Mouse (Mus musculus): ENCODE results near the gene Sdc1. TPM values are rescaled to one million over a fixed set of nuclear protein-coding genes. Genes with fewer than 3 reads are reported as not detected.

Sdc1 gene
- polyA plus RNA-seq, 1 experiment from 2014 or later, result 184 TPM

- Histone ChIP-seq H3K9ac (no peak overlapping the region), H3K36me3 (no peaks in the 10 kb centered on the region), H3K4me2 (replicated peaks) (no peak overlapping the region), H3K9me3 (no peaks in the 10 kb centered on the region), H3K27me3 (no peaks in the 10 kb centered on the region), H3K4me3 (no peak overlapping the region), H3K27ac (no peak overlapping the region), H3K4me1 (peaks cover 36% of the 10 kb centered on the region; the same call in 1 of the 2 replicates)
- no peak for ATAC-seq (ENCODE audit: insufficient number of reproducible peaks, insufficient read depth, low FRiP score, low TSS enrichment)
- WGBS, result 75% methylated on average over 3 of the region's 3 CpGs
These were observed 11.4 kb downstream of the Sdc1 start for GRCm38 (mm10) chr12:8782565-8782964.

- H3K27me3 ChIP-seq, result no peaks in the 10 kb centered on the region
- WGBS, result 72% methylated on average over 9 of the region's 9 CpGs
- peaks cover 31% of the 10 kb centered on the region; the same call in 1 of the 2 replicates for H3K4me1 ChIP-seq
- H3K4me3 ChIP-seq, result no peak overlapping the region
- no peak overlapping the region for H3K4me2 ChIP-seq (replicated peaks)
- no peaks in the 10 kb centered on the region for H3K9me3 ChIP-seq
- H3K9ac ChIP-seq, result no peak overlapping the region
- H3K36me3 ChIP-seq, result peaks cover 2% of the 10 kb centered on the region; the same call in 1 of the 2 replicates
- H3K27ac ChIP-seq, result no peak overlapping the region
- no peak for ATAC-seq (ENCODE audit: insufficient number of reproducible peaks, insufficient read depth, low FRiP score, low TSS enrichment)
These were observed 13.1 kb downstream of the Sdc1 start for GRCm38 (mm10) chr12:8784189-8784588.

DNA sequence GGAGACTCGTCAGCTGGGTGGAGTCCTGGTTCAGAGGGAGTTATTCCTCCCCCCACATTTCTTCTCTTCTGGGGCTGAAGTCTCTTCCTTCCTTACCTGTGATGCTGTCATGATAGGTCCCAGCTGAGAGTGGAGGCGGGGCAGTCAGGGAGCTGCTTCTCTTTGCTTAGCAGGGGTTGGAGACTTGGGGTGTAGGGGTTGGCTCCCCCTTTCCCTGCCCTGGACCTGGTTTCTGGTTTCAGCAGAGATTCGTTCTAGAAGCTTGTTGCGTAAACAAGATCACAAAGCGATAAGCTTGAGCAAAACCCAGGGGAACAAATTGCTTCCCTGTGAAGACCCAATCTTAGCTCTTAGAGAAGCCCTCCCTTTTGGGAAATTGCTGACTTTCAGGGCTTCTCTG lies 15.4 kb downstream of the Sdc1 start:
- Histone ChIP-seq H3K9me3 (no peaks in the 10 kb centered on the region), H3K4me1 (peaks cover 17% of the 10 kb centered on the region; the same call in 1 of the 2 replicates), H3K4me2 (replicated peaks) (no peak overlapping the region), H3K9ac (no peak overlapping the region), H3K27ac (no peak overlapping the region), H3K36me3 (peaks cover 25% of the 10 kb centered on the region), H3K4me3 (no peak overlapping the region), H3K27me3 (no peaks in the 10 kb centered on the region)
- 65% methylated on average over 5 of the region's 5 CpGs for WGBS
- no peak for ATAC-seq (ENCODE audit: insufficient number of reproducible peaks, insufficient read depth, low FRiP score, low TSS enrichment)

DNA sequence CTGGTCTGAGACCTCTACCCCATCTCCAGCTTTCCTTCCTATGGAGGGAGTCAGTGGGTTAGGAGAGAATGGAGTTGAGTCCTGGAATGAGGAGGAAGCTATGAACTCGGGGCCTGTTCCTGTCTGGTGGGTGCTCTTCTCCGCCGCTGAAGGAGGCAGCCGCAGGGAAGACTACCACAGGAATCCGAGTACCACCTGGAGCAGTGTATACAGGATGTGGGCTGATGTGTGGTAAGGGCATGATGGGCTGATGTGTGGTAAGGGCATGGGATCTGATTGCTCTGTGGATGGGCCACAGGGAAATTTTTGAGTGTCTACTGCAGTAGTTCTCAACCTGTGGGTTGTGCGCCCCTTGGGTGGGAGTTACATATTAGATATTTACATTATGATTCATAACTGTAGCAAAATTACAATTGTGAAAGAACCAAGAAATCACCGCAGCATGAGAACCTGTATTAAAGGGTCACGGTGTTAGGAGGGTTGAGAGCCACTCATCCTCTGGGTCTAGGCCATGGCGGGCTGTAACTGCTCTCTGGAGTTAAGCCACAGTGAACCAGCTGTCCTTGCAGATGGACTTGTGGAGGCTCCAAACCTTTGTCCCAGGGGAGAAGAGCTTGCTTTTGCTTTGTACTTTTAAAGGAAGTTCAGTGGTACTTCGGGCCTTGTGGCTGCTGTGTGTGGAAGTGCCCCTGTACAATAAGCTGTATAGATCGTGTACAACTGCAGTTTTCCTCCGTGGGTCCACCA lies 16.0 kb downstream of the Sdc1 start:
- H3K27me3 ChIP-seq, result no peaks in the 10 kb centered on the region
- H3K27ac ChIP-seq, result no peak overlapping the region
- peaks cover 32% of the 10 kb centered on the region for H3K36me3 ChIP-seq
- H3K9ac ChIP-seq, result no peak overlapping the region
- H3K4me1 ChIP-seq, result peaks cover 10% of the 10 kb centered on the region; the same call in 1 of the 2 replicates
- ATAC-seq (ENCODE audit: insufficient number of reproducible peaks, insufficient read depth, low FRiP score, low TSS enrichment), result no peak
- H3K9me3 ChIP-seq, result no peaks in the 10 kb centered on the region
- H3K4me2 ChIP-seq (replicated peaks), result no peak overlapping the region
- WGBS, result 89% methylated on average over 12 of the region's 12 CpGs
- no peak overlapping the region for H3K4me3 ChIP-seq

- Histone ChIP-seq H3K27ac (no peak overlapping the region), H3K4me1 (0 out of 2 replicates have a peak, but pooled peaks cover 10% of the 10 kb centered on the region), H3K9ac (no peak overlapping the region), H3K9me3 (no peaks in the 10 kb centered on the region), H3K36me3 (peaks cover 45% of the 10 kb centered on the region), H3K27me3 (no peaks in the 10 kb centered on the region), H3K4me2 (replicated peaks) (no peak overlapping the region), H3K4me3 (no peak overlapping the region)
- 77% methylated on average over 3 of the region's 3 CpGs for WGBS
- ATAC-seq (ENCODE audit: insufficient number of reproducible peaks, insufficient read depth, low FRiP score, low TSS enrichment), result no peak
These were observed 17.3 kb downstream of the Sdc1 start for GRCm38 (mm10) chr12:8788469-8788868.

- Histone ChIP-seq H3K27ac (no peak overlapping the region), H3K27me3 (no peaks in the 10 kb centered on the region), H3K9ac (no peak overlapping the region), H3K4me2 (replicated peaks) (no peak overlapping the region), H3K9me3 (0 out of 2 replicates have a peak, but pooled peaks cover 3% of the 10 kb centered on the region), H3K4me3 (no peak overlapping the region), H3K4me1 (0 out of 2 replicates have a peak, but pooled peaks cover 5% of the 10 kb centered on the region), H3K36me3 (peaks cover 66% of the 10 kb centered on the region)
- no peak for ATAC-seq (ENCODE audit: insufficient number of reproducible peaks, insufficient read depth, low FRiP score, low TSS enrichment)
- WGBS, result 92% methylated on average over 12 of the region's 12 CpGs
These were observed 19.5 kb downstream of the Sdc1 start for GRCm38 (mm10) chr12:8790615-8791014.

- Histone ChIP-seq H3K4me1 (peaks cover 15% of the 10 kb centered on the region), H3K36me3 (peaks cover 66% of the 10 kb centered on the region), H3K27ac (no peak overlapping the region), H3K9ac (no peak overlapping the region), H3K9me3 (0 out of 2 replicates have a peak, but pooled peaks cover 3% of the 10 kb centered on the region), H3K27me3 (no peaks in the 10 kb centered on the region), H3K4me3 (no peak overlapping the region), H3K4me2 (replicated peaks) (no peak overlapping the region)
- WGBS, result 83% methylated on average over 2 of the region's 2 CpGs
- ATAC-seq (ENCODE audit: insufficient number of reproducible peaks, insufficient read depth, low FRiP score, low TSS enrichment), result no peak
These were observed 22.4 kb downstream of the Sdc1 start for GRCm38 (mm10) chr12:8793410-8794051.

DNA sequence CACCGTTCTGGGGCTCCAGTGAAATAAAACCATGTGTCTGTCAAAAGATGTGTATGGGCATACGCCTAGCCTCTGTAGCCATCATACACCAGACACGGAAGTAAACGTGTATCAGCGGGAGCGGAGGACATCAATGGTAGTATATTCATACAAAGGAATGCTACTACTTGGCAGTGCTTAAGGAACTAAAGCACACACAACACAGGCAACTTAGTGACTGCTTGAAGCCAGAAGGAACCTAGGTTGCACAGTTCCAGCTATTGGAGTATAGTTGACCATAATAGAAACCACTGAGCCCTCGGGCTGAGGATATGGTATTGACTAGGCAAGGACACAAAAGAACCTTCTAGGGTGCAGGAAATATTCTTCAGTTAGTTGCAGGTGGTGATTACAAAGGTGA lies 26.8 kb downstream of the Sdc1 start:
- H3K9ac ChIP-seq, result no peak overlapping the region
- no peak overlapping the region for H3K4me2 ChIP-seq (replicated peaks)
- no peak for ATAC-seq (ENCODE audit: insufficient number of reproducible peaks, insufficient read depth, low FRiP score, low TSS enrichment)
- no peak overlapping the region for H3K4me3 ChIP-seq
- peaks cover 27% of the 10 kb centered on the region for H3K36me3 ChIP-seq
- 80% methylated on average over 7 of the region's 7 CpGs for WGBS
- H3K9me3 ChIP-seq, result 0 out of 2 replicates have a peak, but pooled peaks cover 3% of the 10 kb centered on the region
- no peaks in the 10 kb centered on the region for H3K27me3 ChIP-seq
- H3K4me1 ChIP-seq, result peaks cover 22% of the 10 kb centered on the region
- H3K27ac ChIP-seq, result 0 out of 2 replicates have a peak overlapping the region, but pooled peaks have one; percentile 23

DNA sequence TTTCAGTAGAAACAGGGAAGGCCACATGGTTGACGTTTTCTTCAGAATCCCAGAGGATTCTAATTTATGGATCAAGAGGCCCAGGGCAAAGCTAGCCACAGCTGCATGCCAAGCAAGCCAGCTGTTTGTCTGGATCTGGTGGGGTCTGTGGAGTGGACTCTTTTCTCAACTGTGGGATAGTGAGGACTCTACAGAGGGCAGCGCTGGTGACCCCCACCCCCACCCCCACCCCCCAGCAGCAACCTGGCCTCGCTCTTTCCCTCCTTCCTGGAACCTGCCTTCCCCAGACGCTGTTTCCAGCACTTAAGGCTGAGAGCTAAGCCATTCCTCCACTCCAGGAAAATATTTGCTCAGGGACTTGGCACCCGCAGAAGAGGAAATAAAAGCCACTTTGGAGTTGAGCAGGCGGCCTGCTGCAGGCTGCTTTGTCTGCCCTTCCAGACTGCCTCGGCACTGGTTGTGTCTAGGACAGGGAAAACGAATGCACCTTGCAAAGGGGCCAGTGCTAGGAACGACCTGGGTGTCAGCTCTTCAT lies 27.4 kb downstream of the Sdc1 start:
- Histone ChIP-seq H3K36me3 (peaks cover 21% of the 10 kb centered on the region), H3K9me3 (0 out of 2 replicates have a peak, but pooled peaks cover 3% of the 10 kb centered on the region), H3K9ac (no peak overlapping the region), H3K4me2 (replicated peaks) (no peak overlapping the region), H3K27me3 (no peaks in the 10 kb centered on the region), H3K4me3 (no peak overlapping the region), H3K27ac (peak overlapping the region; percentile 73), H3K4me1 (peaks cover 25% of the 10 kb centered on the region)
- 44% methylated on average over 9 of the region's 9 CpGs for WGBS
- no peak for ATAC-seq (ENCODE audit: insufficient number of reproducible peaks, insufficient read depth, low FRiP score, low TSS enrichment)

GRCm38 (mm10) chr12:8803421-8804076 lies 32.4 kb downstream of the Sdc1 start:
- WGBS, result 19% methylated on average over 10 of the region's 10 CpGs
- Histone ChIP-seq H3K27me3 (no peaks in the 10 kb centered on the region), H3K4me3 (no peak overlapping the region), H3K9ac (0 out of 2 replicates have a peak overlapping the region, but pooled peaks have one; percentile 15), H3K27ac (peak overlapping the region; percentile 50), H3K36me3 (no peaks in the 10 kb centered on the region), H3K9me3 (no peaks in the 10 kb centered on the region), H3K4me2 (replicated peaks) (no peak overlapping the region), H3K4me1 (peaks cover 23% of the 10 kb centered on the region)
- 0 out of 2 replicates have a peak, but pooled peaks have one; percentile 30 for ATAC-seq (ENCODE audit: insufficient number of reproducible peaks, insufficient read depth, low FRiP score, low TSS enrichment)

GRCm38 (mm10) chr12:8804077-8804456 lies 32.9 kb downstream of the Sdc1 start:
- peaks cover 17% of the 10 kb centered on the region for H3K4me1 ChIP-seq
- H3K4me2 ChIP-seq (replicated peaks), result no peak overlapping the region
- no peak for ATAC-seq (ENCODE audit: insufficient number of reproducible peaks, insufficient read depth, low FRiP score, low TSS enrichment)
- no peaks in the 10 kb centered on the region for H3K36me3 ChIP-seq
- 79% methylated on average over 3 of the region's 3 CpGs for WGBS
- 0 out of 2 replicates have a peak overlapping the region, but pooled peaks have one; percentile 50 for H3K27ac ChIP-seq
- H3K9ac ChIP-seq, result no peak overlapping the region
- no peaks in the 10 kb centered on the region for H3K9me3 ChIP-seq
- no peak overlapping the region for H3K4me3 ChIP-seq
- no peaks in the 10 kb centered on the region for H3K27me3 ChIP-seq
